Mouse (Mus musculus): ENCODE data around the gene Tmem102.

The Tmem102 gene

DNA sequence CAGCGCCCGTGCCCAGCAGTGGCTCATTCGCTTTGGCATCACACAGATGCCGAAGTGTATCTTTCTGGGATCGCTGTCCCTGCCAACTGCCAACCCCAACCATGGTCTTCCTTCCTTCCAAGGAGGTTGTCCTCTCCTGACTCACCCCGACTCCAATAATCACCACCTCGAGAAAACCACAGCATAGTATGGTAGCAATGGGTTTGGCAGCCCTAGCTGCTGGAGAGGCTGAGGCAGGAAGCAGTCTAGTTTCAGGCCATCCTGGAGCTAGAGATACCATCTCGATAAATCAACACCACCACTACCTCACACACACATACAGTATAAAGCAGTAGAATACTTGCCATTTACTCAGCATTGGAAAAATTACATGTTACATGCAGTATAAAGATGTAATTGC is 13.4 kb upstream of the Tmem102 start:
- DNase-seq, result no peak

DNA sequence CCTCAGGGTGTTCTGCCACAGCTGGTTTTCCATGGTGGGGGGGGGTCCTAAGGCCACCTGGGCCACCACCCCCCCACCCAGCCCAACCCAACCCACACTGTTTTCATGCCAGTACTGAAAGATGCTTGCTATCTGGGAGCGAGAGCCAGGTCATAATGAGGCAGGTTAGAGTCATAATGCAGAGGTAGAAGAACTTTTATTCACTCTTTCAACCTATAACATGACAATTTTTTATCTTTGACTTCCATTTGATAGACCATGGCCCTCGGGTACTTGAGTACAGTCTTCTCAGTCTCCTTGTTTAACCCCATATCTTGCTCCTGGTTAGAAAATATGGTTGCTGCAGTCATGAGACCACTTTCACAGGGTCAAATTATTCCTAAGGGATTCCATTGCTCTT is 12.9 kb upstream of the Tmem102 start, which contains the start of gene Spem2:
TSS of gene Spem2 (minus strand) at position 101 of the 400 bp plus-strand sequence.
- DNase-seq, result no peak

DNA sequence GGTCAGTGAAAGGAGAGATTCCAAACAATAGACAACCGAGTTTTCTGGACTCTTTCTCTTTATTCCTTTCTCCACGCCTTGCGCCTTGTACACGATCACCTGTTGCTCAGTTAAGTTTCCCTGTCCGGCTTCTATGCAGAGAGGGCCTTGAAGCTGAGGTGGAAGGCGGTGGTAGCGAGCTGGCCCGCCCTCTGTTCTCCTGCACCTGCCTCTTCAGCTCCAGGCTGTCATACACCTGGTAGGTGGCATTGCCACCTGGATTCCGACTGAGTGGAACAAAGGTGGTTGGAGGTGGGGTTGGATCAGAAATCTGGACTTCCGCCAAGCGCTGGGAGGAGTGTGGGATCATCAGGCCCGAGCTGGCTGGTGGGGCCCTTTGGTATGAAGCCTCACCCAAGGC is 11.1 kb upstream of the Tmem102 start:
- DNase-seq, result no peak

DNA sequence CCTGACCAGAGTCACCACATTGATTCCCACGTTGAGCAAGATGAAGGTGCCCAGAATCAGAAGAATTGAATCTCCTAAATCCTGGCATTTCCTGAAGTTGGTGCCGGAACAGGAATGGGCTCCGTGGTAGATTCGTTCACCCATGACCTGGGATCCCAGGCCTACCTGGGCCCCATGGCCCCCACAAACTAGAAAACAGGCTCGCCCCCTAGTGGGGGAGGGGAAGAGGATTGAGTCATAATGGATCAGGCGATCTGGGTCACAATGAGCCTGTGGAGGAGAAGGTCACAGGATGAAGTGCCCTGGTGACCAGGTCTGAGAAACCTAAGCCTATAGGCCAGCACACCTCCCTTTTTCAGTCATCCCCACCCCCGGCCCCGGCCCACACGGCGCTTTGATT is 9.7 kb upstream of the Tmem102 start, which contains the start of gene Gm39566:
TSS of gene Gm39566 (minus strand) at position 144 of the 400 bp plus-strand sequence.
- DNase-seq, result no peak

DNA sequence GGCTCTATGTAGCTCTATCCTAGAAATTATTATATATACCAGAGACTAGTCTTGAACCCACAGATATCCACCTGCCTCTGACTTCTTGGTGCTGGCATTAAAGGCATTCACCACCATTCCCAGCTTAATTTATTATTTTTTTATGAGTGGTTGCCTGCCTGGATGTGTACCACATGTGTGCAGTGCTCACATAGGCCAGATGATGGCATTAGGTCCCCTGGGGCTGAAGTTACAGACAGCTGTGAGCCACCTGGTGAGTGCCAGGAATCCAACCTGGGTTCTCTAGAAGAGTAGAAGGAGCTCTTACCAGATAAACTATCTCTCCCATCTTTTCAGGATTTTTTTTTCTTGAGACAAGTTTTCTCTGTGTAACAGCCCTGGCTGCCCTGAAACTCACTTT is 4.9 kb upstream of the Tmem102 start:
- no peak for DNase-seq

DNA sequence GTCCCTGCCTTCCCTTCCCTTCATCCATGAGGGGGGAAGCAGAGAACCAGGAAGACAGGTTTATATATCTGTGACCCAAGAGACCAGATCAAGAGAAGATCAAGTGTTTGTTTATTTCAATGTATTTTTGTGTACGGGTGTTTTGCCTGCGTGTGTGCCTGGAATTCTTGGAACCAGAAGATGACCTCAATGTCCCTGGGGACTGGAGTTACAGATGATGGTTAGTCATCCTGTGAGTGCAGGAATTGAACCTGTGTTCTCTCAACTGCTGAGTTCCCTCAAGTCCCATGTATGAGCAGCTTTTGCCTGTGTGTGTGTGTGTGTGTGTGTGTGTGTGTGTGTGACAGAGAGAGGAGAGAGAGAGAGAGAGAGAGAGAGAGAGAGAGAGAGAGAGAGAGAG is 2.2 kb upstream of the Tmem102 start:
- no peak for DNase-seq

DNA sequence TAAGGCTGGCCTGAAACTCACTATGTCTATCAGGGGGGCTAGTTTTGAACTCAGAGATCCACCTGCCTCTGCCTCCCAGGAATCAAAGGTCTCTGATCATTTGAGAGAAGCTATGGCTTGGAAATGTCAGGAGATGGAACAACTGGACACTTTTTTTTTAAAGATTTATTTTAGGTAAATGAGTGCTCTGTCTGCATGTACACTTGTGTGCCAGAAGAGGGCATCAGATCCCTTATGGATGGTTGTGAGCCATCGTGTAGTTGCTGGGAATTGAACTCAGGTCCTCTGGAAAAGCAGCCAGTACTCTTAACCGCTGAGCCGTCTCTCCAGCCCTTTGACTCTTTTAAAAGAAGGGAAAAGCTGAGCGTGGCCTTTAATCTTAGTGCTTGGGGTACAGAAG is 954 bp upstream of the Tmem102 start:
- no peak for DNase-seq

DNA sequence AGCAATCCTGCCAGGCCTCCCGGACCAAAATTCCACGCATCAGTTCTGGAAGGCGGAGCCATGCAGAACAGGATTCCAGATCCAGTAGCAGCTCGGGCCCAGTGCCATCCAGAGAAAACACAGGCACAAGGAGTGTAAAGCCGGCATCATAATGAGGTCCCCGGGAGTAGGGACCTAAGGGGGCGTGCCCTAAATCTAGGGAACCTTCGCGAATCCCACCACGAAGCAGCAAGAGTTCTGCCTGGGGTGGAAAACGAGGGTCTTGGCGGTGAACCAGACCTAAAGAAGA is 828 bp downstream of the Tmem102 start:
- no peak for DNase-seq

DNA sequence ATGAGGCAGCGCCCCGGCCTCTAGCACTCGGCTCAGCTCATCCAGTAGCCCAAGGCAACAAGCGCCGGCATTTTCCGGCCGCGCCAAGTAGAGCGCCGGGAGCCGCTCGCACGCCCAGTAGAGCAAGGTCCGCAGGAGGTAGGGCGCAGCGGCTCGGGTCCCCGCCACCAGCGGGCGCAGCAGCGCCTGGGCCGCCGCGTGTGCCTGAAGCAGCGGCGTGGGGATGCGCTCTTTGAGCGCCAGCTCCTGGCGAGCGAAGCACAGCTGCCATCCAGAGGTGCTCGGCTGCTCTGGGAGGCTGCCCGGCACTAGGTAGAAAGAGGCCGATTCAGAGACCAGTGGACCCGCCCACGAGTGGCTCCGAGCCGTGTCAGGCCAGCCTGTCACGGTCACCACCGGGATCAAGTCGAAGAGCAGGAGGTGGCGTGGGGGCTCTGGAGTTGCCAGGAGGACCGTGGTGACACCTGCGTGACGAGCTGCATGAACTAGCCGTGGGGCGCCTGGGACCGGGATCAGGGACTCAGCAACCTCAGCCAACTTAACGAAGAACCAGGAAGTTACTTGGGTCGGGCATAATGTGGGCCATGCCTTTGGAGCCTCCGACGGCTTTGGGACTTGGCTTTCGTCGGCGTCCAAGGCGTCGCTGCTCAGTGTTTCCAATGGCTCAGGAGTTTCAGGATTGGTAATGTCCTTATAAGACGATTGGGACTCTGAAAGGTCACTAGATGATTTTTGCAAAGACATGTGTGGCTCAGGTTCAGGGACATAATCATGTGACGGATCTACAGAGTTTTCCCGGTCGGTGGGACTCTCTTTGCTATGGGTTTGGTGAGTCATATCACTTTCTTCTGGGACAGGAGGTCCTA is 1.4 kb downstream of the Tmem102 start:
- peak; percentile 69 to 77 for DNase-seq

DNA sequence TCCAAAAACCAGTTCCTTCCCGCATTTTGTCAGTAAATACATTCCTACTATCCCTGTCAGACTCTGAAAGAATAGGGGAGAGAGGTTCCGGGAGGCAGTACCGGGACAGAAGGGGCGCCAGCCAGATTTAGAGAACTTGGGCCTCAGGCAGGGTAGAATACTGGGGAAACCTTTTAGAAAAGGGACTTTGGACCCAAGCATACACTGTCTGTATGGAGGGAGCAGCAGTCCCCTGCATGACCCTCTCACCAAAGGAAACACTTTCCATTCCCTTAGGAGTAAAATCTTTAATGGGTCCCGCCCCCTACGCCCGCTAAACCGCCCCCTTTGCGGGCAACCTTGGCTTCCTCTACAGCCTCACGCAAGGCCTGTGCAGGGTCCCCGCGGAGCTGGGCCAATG is 2.1 kb downstream of the Tmem102 start:
- DNase-seq, result no peak

DNA sequence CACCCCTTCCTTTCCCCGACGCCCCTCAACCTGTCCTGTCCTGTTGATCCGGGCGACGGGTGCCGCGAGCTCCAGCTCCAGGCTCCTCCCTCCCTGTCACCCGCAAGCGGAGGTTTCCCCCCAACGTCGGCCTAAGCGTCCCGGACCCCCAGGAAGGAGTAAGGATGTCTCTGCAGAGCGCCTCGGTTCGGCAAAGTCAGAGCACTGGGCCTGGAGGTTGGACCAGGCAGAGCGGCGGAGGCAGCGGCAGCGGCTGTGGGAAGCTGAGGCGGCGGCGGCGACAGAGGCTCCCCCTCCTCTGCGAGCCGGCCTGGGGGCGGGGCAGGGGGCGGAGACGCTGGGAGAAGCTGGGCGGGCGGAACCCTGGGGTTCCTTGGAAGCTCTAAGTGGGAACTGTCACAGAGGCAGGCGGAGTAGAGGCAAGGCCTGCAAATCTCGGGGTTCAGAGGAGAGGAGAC is 2.7 kb downstream of the Tmem102 start:
- peak; percentile 75 to 83 for DNase-seq

DNA sequence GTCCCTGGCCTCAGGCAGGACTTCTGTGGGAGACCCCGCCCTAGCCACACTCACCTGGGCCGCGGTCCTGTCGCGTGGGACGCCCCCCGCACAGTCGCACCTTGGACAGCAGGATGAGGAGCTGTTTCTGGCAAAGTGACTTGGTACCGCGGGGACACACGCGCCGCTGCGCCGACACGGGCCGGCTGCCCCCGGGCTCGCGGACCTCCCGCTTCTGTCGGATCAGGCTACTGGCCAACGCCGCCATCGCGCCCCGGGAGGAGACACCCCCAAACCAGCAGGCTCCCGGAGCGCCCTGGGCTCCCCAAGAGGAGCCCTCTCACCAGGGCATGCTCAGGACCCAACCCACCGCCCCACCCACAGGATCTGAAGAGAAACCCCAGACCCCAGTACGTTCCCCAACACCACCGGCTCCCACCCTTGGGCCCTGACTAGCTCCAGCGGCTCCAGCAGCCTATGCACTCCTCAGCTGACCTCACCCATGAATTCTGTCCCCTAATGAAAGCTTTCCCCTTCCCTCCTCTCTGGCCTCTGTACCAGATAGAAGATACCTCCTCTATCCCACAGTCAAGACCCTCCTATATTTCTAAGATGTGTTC is 3.9 kb downstream of the Tmem102 start, which contains the start of gene Fgf11:
TSS of gene Fgf11 (minus strand) at position 479 of the 599 bp plus-strand sequence.
- no peak for DNase-seq

DNA sequence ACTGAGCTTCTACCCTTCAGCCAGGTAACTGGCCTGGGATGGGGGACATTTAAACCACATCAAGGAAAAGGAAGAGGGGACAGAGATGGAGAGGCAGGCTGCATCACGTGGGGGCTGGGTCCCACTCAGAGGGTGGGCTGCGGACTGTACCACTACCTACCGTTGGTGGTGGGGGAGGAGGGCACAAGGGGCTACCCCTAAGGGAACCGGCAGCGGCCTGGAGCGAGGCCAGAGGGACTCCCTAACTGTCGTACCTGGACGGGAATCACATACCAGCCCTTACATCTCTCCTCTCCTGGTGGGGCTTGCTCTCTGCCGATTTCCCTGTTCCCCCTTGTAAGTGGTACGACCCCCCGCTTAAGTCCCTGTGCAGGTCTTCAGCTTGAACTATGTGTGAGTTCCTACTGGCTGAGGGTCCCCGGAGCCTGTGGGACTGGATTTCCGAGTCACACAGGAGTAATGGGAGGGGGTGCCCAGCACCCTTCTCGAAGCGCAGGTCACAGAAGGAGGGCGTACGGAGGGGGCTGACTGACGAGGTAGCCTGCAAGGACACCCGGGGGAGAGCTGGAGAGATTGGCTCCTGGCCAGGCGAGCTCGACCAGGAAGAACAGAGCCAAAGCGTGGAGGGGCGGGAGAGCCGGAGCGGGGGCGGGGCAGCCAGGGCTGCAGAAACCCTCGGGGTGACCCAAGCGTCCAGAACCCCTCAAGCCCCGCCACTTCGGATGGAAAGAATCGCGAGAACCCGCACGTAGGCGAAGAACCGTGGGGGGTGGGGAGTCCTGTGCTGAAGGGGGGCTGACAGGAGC is 4.8 kb downstream of the Tmem102 start:
- DNase-seq, result peak in 1 of 2 experiments; percentile 65

DNA sequence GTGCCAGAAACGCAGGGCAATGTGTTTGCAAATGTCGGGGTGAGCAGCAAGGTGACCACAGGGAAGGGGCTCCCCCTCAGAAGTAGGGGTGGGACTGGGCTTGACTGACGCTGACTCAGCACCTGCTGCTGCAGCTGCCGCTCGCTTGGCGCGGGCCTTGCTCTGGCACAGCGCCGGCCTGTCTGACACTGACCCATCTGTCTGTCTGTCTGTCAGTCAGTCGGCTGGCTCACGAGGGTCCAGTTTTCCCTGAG is 5.4 kb downstream of the Tmem102 start:
- peak in 1 of 2 experiments; percentile 56 for DNase-seq

DNA sequence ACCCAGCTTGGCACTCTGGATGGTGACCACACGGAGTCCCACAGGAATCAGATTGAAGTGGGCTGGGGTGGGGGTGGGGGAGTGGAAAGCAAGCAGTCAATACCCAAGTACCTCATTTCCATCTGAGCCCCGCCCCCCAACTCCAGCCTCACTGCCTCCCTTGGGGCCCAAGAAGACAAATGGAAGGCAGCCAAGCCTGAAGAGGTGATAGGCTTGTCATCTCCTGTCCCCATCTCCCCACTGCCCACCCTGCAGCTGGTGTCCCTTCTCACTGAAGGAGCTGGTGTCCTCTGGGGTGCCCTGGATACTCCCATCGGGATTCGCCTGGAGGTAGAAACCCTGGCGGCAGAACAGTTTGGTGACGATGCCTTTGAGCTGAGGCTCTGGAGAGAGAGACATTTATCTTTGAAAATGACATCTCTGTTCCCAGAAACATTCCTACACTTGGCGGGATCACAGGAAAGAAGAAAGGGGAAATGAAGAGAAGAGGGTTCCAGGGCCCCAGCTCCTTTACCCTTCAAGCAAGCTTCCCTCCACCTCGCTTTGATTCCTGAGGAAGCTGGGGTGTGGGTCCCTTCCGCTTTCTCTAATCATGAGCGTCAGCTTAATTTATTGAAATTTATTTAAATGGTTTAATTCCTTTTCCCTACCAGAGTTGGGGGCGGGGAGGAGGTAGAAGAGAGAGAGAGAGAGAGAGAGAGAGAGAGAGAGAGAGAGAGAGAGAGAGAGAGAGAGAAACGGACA is 5.9 kb downstream of the Tmem102 start:
- DNase-seq, result no peak

DNA sequence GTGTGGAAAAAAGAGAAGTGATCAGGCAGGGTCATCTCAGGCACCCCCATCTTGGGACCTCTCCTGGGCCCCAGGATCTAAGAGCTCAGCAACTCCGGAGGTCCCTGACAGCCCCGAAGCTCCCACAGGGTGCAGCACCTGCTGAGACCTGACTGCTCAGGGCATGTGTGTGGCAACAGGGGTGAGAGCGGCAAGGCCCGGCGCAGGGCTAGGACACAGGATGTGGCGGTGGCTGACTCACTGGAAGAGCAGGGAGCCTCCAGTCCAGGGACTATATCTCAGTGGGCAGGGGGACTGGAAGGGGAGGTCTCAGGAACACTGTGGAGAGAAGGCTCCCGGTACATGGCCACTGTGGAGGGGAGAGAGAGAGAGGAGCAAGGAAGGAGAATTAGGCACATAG is 7.5 kb downstream of the Tmem102 start:
- no peak for DNase-seq

DNA sequence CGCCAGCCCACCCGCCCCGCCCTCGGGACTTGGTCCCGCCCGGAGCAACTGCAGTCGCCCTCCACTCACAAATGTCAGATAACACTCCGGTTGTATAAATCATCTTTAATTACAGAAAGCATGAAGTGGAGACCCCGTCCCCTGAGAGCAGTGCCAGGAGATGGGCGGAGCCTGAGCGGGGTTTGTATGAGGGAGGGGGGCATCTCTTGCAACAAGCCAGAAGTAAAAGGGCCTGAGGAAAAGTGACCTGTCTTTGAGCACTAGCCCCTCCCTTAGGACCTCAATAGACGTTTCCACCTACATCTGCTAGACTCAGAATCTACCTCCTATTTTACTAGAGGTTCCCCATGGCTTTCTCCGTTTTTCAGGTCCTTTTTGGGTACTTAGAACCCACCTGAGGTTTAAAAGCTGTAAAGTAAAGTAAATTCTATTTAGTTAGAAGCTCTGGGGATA is 9.4 kb downstream of the Tmem102 start:
- no peak for DNase-seq

DNA sequence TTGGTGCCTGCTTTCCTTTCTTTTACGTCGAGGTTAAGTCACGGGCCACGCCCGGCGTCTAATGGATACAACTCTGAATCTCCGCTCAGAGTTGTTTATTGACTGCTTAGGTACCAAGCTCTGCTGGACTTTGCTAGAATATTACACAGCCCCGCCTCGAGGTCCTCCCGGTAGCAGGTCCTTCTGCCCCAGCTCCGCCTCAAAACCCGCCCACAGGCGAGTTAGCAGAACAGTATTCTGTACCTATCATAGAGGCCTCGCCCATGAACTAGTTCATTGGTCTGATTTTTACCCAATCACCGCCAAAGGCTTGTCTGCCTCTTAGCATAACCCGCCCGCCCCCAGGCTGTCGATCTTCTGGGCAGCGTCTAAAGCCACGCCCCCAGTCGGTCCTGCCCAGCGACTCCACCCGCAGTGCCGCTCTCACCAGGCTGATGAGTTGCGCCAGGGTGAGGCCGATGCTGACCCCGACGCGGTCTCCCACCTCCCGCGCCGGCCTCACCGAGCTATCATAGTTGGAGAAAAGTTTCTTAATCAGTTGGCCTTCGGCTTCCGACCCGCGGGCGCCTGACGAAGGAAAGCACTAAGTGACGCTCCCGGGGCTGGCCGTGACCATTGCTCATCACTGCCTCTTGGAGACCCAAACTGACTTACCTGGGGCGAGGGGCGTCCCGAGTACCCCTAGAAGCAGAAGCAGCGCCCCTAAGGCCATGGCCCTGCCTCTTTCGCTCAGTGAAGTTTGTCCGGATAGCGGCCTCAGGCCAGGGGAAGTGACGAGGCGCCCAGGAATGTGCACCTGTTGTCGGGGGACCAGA is 10.0 kb downstream of the Tmem102 start, which contains the start of gene Chrnb1:
TSS of gene Chrnb1 (minus strand) at position 776 of the 815 bp plus-strand sequence.
- peak; percentile 89 to 95 for DNase-seq

DNA sequence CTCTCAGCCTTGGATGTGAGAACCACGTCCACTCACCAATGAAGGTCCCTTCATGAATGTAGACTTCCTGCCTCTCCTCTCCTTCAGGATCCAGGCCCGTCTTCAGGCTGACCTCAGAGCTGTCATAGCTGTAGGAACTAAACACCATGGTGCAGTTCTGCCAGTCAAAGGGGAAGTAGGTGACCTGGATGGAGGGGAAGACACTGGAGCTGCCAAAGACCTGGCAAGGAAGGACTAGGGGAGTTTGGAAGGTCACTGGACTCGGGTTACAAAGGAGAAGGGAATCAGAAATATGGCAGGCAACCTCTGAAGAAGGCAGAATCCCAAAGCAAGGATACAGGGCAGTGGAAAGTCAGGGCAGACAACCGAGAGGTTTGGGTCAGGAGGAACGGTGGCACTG is 12.0 kb downstream of the Tmem102 start:
- no peak for DNase-seq

DNA sequence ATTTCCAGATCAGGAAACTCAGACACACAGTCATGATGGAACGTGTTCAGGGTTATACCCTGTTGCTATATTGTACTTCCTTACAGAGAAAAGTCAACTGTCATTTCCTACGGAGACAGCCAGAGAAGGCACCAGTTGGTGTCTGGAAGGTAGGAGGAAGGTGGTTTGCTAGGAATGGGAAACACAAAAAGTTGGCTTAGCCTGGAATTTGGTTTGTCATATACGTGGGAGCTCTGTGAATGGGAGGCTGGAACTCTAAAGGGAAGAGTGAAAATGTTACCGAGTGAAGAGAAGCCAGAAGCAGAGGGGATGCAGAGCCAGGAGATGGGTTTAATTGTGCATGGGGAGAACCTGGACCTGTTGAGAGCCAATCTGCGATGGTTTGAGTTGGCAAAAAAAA is 14.0 kb downstream of the Tmem102 start:
- DNase-seq, result no peak

DNA sequence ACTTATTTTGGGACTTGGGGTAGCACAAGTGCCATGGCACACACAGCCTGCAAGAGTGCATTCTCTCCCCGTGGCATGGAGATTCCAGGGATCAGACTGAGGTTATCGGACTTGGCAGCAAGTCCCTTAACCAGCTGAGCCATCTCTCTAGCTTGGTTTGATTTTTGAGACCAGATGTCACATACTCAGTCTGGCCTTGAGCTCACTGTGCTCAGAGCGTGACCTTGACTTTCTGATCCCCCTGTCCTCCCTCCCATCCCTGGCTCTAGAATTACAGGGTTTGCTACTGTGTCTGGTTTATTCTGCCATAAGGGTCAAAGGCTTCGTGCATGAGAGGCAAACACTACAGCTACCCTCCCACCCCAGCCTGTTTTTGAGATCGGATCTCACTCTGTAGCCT is 16.0 kb downstream of the Tmem102 start:
- DNase-seq, result no peak

DNA sequence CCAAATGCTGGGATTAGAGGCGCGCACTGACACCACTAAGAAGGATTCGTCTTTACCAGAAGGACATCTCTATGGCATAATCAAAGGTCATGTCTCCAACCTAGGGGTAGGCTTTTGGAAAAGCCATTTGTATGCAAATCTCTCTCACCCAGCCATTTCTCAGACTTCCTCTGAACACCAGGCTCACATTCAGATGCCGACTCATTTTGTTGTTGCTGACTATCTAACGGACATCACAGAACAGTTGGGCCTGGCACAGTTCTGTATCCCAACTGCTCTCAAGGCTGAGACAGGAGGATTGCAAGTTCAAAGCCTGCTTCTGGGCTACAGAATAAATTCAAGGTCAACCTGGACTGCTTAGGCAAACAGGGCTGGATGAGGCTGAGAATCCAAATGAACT is 18.1 kb downstream of the Tmem102 start:
- no peak for DNase-seq
